Comparison of ENCODE assay signal across 14 mouse cellular contexts in genomic region chr5:15004569-15005562, GRCm38 (mm10). TPM values are rescaled to one million over a fixed set of nuclear protein-coding genes. Genes with fewer than 3 reads are reported as not detected.
A peak's percentile ranks its signal among the peaks of the same experiment; 100 is the strongest.
DNase-seq lines count a peak whose midpoint lies in the region; ATAC-seq and TF ChIP-seq lines count a peak whose summit lies in the region.
"Not testable (repeated sequence)": the region's sequence is repeated elsewhere in the genome, so short reads cannot be mapped to it uniquely, and the experiment has no call there.
"Had no signal": no experiment of that assay in that cellular context is flagged by ENCODE, and none has a peak within 500 bp of the region (broad histone marks: within the 10 kb centered on the region; RNA-seq: fewer than 3 reads in every experiment).

No protein-coding gene starts in this region.

- not testable (repeated sequence) for H3K4me1 ChIP-seq in embryonic facial prominence, embryonic 13.5 days; hindbrain, embryonic 11.5 days (replicated peaks; ENCODE audit: control insufficient read depth, insufficient read depth, low read length); intestine, embryonic 16.5 days (ENCODE audit: control insufficient read depth, insufficient read depth, low read length); limb, embryonic 14.5 days (ENCODE audit: control insufficient read depth, insufficient read depth, low read length); lung, embryonic 15.5 days

- 74% methylated on average over 5 of the region's 5 CpGs for WGBS in embryonic facial prominence, embryonic 13.5 days
- 73% methylated on average over 5 of the region's 5 CpGs for WGBS in hindbrain, embryonic 11.5 days
- 77% methylated on average over 5 of the region's 5 CpGs for WGBS in intestine, embryonic 16.5 days
- WGBS in limb, embryonic 14.5 days: 76% methylated on average over 5 of the region's 5 CpGs
- WGBS in lung, embryonic 15.5 days: 72% methylated on average over 5 of the region's 5 CpGs

- H3K9ac ChIP-seq in embryonic facial prominence, embryonic 13.5 days; hindbrain, embryonic 11.5 days (ENCODE audit: low read depth, low read length); intestine, embryonic 16.5 days (ENCODE audit: low read depth, low read length); limb, embryonic 14.5 days (ENCODE audit: low read depth, low read length, severe bottlenecking); lung, embryonic 15.5 days: not testable (repeated sequence)

- H3K27ac ChIP-seq in embryonic facial prominence, embryonic 13.5 days; hindbrain, embryonic 11.5 days (ENCODE audit: low read depth, low read length); intestine, embryonic 16.5 days (ENCODE audit: low read length); limb, embryonic 14.5 days (replicated peaks; ENCODE audit: low read depth, low read length); lung, embryonic 15.5 days: not testable (repeated sequence)

- not testable (repeated sequence) for DNase-seq in hindbrain, embryonic 11.5 days (ENCODE audit: low spot score); limb, embryonic 14.5 days (ENCODE audit: low spot score)

- H3K27me3 ChIP-seq in embryonic facial prominence, embryonic 13.5 days; hindbrain, embryonic 11.5 days (ENCODE audit: control insufficient read depth, insufficient read depth, low read length); intestine, embryonic 16.5 days (replicated peaks; ENCODE audit: control insufficient read depth, insufficient read depth, low read length); limb, embryonic 14.5 days (ENCODE audit: control insufficient read depth, insufficient read depth, low read length); lung, embryonic 15.5 days: not testable (repeated sequence)

- peaks cover 33% of the 10 kb centered on the region for H3K9me3 ChIP-seq in embryonic facial prominence, embryonic 13.5 days
- not testable (repeated sequence) for H3K9me3 ChIP-seq in hindbrain, embryonic 11.5 days (ENCODE audit: control insufficient read depth, low read length); intestine, embryonic 16.5 days (ENCODE audit: control insufficient read depth, low read length); limb, embryonic 14.5 days (ENCODE audit: control insufficient read depth, low read length); lung, embryonic 15.5 days

- not testable (repeated sequence) for H3K4me2 ChIP-seq in embryonic facial prominence, embryonic 13.5 days; hindbrain, embryonic 11.5 days (replicated peaks; ENCODE audit: low read depth, low read length); intestine, embryonic 16.5 days (ENCODE audit: low read depth, low read length); limb, embryonic 14.5 days (replicated peaks; ENCODE audit: low read depth, low read length, severe bottlenecking); lung, embryonic 15.5 days

- not testable (repeated sequence) for H3K36me3 ChIP-seq in embryonic facial prominence, embryonic 13.5 days; hindbrain, embryonic 11.5 days (ENCODE audit: control insufficient read depth, insufficient read depth, low read length); intestine, embryonic 16.5 days (ENCODE audit: control insufficient read depth, insufficient read depth, low read length); limb, embryonic 14.5 days (ENCODE audit: control insufficient read depth, insufficient read depth, low read length); lung, embryonic 15.5 days

- ATAC-seq in embryonic facial prominence, embryonic 13.5 days (ENCODE audit: insufficient number of reproducible peaks, insufficient read depth, low FRiP score, low TSS enrichment, low read depth): peak; percentile 90
- ATAC-seq in frontal cortex, adult (ENCODE audit: low TSS enrichment): peak; percentile 72
- peak; percentile 92 for ATAC-seq in hindbrain, embryonic 11.5 days (ENCODE audit: low FRiP score)
- ATAC-seq in intestine, embryonic 16.5 days: peak; percentile 79
- ATAC-seq in limb, embryonic 14.5 days (ENCODE audit: low FRiP score, low read depth): peak; percentile 88
- peak; percentile 89 for ATAC-seq in lung, embryonic 15.5 days (ENCODE audit: borderline replicate concordance, extremely low read depth, low FRiP score, low TSS enrichment)
- peak; percentile 63 for ATAC-seq in monocyte, adult 5-6 weeks (replicated peaks; ENCODE audit: insufficient number of reproducible peaks, low FRiP score, low TSS enrichment, poor library complexity, severe bottlenecking)

- TF ChIP-seq POLR2A in limb, embryonic 14.5 days (IDR thresholded peaks at IDR 0.05; ENCODE audit: borderline replicate concordance, extremely low read depth, insufficient read depth, insufficient read length): not testable (repeated sequence)

- not testable (repeated sequence) for H3K4me3 ChIP-seq in embryonic facial prominence, embryonic 13.5 days; hindbrain, embryonic 11.5 days (ENCODE audit: low read depth, low read length); intestine, embryonic 16.5 days (ENCODE audit: low read length); limb, embryonic 14.5 days (replicated peaks; ENCODE audit: low read length); lung, embryonic 15.5 days

RNA-seq across cellular contexts. Expression of gene Gm10354, which starts 26.1 kb away (rescaled TPM):
- polyA plus RNA-seq in embryonic facial prominence, embryonic 13.5 days (2015; fragmentation: Nextera tagmentation; extraction: Ambion mirVana): not detected in 2 replicates
- polyA plus RNA-seq in hindbrain, embryonic 11.5 days (2014; fragmentation: Nextera tagmentation; extraction: Ambion mirVana): not detected in 2 replicates
- polyA plus RNA-seq in intestine, embryonic 16.5 days (2015; fragmentation: Nextera tagmentation; extraction: Ambion mirVana): not detected in 2 replicates
- not detected in 2 replicates for polyA plus RNA-seq in limb, embryonic 14.5 days (2012; rRNA removed)
- polyA plus RNA-seq in limb, embryonic 14.5 days (2014; fragmentation: Nextera tagmentation; extraction: Ambion mirVana): not detected in 2 replicates
- polyA plus RNA-seq in lung, embryonic 15.5 days (2015; fragmentation: Nextera tagmentation; extraction: Ambion mirVana): not detected in 2 replicates
- total RNA-seq in monocyte, adult 5-6 weeks (2017): not detected in 3 replicates
- total RNA-seq: adrenal gland, postnatal 10 days; ES-E14; gastrocnemius, adult 2 months; heart, adult 2 months; layer of hippocampus, postnatal 14 days; left cerebral cortex, postnatal 25 days had no signal
- polyA plus RNA-seq: heart, adult 2 months had no signal

RNA-seq across cellular contexts. Expression of gene Gm17019, which starts 27.9 kb away (rescaled TPM):
- not detected in 2 replicates for polyA plus RNA-seq in embryonic facial prominence, embryonic 13.5 days (2015; fragmentation: Nextera tagmentation; extraction: Ambion mirVana)
- not detected in 2 replicates for polyA plus RNA-seq in hindbrain, embryonic 11.5 days (2014; fragmentation: Nextera tagmentation; extraction: Ambion mirVana)
- not detected in 2 replicates for polyA plus RNA-seq in intestine, embryonic 16.5 days (2015; fragmentation: Nextera tagmentation; extraction: Ambion mirVana)
- not detected in 2 replicates for polyA plus RNA-seq in limb, embryonic 14.5 days (2012; rRNA removed)
- polyA plus RNA-seq in limb, embryonic 14.5 days (2014; fragmentation: Nextera tagmentation; extraction: Ambion mirVana): not detected in 2 replicates
- polyA plus RNA-seq in lung, embryonic 15.5 days (2015; fragmentation: Nextera tagmentation; extraction: Ambion mirVana): not detected in 2 replicates
- total RNA-seq in monocyte, adult 5-6 weeks (2017): not detected in 3 replicates
- total RNA-seq: adrenal gland, postnatal 10 days; ES-E14; gastrocnemius, adult 2 months; heart, adult 2 months; layer of hippocampus, postnatal 14 days; left cerebral cortex, postnatal 25 days had no signal
- polyA plus RNA-seq: C2C12; heart, adult 2 months had no signal
